Mouse (Mus musculus) ovary, postnatal 14 days (tissue): Measurements from ENCODE around the gene Nucb1.
"Not testable (repeated sequence)": the region's sequence is repeated elsewhere in the genome, so short reads cannot be mapped to it uniquely, and the experiment has no call there.

ENCODE experiments used
- DNase-seq: peaks from one replicate; pipeline ENCODE4 v3.0.0; 2022; ENCODE audit warnings: low spot score

The Nucb1 gene

DNA sequence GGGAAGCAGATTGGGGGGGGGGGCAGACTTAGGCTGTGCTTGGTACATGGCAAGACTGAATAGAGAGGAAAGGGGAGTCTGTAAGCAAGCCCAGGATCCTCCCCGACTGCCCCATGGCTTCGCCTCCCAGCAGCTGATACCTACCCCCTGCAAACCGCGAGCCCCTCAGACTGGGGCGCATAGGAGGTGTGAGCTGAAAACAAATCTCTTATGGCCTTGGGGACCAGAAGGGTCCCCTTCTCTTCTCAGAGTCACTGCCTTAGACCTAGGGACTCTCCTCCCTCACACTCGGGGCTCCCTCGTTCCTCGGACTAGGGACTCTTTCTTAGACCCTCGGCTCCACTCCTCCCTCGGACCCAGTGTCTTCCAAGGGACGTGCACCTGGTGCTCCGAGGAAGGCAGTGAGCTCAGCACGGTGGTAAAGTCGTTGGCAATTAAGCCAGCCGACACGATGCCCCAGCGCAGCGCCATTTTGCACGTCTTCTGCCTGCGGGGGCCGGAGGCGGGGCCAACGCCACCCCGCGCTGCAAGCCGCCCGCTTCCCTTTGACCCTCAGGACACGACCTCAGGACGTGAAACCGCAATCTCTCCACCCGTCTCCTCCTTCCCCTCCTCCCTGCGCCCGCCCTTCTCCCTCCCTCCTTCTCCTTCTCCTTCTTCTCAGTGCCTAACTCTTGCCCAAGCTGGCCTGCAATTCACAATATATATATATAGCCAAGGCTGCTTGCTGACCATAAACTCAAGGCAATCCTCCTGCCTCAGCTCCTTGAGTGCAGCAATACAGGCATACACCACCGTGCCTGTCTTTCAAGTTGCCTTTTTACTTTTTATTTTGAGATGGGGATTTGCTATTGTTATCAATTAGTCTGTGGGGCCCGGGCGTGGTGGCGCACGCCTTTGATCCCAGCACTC is 21.7 kb downstream of the Nucb1 start, which contains the start of gene Dhdh:
Dhdh (minus strand) TSS at position 513 of the 912 bp plus-strand sequence.
- DNase-seq: peak; percentile 56

DNA sequence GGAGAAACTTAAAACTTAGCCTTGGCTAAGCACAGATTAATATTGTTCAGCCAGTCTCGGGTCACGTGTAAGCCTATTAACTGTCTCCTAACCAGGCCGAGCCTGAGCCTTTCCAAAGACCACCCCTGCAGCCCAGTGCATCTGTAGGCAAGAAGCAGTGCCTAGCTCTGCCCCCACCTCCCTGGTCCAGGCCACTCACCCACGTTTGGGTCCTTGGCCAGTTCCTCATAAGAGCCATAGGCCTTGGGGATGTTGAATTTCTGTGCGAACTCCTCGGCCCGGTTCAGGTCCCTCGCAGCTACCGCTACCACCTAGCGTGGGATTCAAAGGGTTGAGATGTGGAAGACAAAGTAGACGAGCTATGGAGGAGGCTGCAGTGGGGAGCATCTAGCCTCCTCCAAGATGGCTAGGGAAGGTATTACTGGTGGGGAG is 22.3 kb downstream of the Nucb1 start:
- DNase-seq: no peak

GRCm38 (mm10) chr7:45486761-45487415 is 23.3 kb downstream of the Nucb1 start, which contains the start of gene Gm45808:
Gene Gm45808 (minus strand): TSS chr7:45486811.
- DNase-seq: no peak

GRCm38 (mm10) chr7:45486158-45486557 is 24.0 kb downstream of the Nucb1 start:
- no peak for DNase-seq

- not testable (repeated sequence) for DNase-seq
These were observed 25.2 kb downstream of the Nucb1 start for GRCm38 (mm10) chr7:45484985-45485384.

GRCm38 (mm10) chr7:45482166-45482565 is 28.0 kb downstream of the Nucb1 start:
- DNase-seq: no peak

DNA sequence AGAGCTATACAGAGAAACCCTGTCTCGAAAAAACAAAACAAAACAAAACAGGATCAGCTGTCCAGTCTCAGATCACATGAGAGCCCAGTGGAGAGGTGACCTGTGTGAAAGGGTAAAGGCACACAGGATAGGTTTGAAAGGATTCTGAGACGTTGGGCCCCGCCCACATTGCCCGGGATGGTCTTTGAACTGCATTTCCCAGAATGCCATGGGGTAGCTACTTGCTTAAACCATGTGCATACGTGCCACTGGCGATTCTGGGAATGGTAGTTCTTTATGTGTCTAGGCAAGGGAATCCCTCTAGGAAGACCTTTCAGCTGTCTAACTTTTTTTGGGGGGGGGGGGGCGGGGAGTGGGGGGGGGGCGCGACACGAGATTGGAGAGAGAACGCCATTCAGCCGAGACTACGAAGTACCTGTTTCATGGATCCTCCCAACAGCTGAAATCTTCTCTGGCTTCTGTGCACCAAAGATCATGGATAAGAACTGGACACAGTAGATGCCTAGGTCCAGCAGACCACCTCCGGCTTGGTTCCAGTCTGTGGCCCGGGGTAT is 28.8 kb downstream of the Nucb1 start, which contains the start of gene Tulp2:
Tulp2 (plus strand) TSS at position 504 of the 554 bp plus-strand sequence.
- DNase-seq: no peak

GRCm38 (mm10) chr7:45480310-45480709 is 29.9 kb downstream of the Nucb1 start:
- not testable (repeated sequence) for DNase-seq

GRCm38 (mm10) chr7:45478774-45479173 is 31.4 kb downstream of the Nucb1 start:
- no peak for DNase-seq

GRCm38 (mm10) chr7:45477003-45477402 is 33.2 kb downstream of the Nucb1 start:
- DNase-seq: no peak

- DNase-seq: no peak
These were observed 33.8 kb downstream of the Nucb1 start for GRCm38 (mm10) chr7:45476453-45476852.

- DNase-seq: no peak
These were observed 34.8 kb downstream of the Nucb1 start for GRCm38 (mm10) chr7:45475291-45475969.

- peak; percentile 65 for DNase-seq
These were observed 39.3 kb downstream of the Nucb1 start for GRCm38 (mm10) chr7:45470869-45471268.

DNA sequence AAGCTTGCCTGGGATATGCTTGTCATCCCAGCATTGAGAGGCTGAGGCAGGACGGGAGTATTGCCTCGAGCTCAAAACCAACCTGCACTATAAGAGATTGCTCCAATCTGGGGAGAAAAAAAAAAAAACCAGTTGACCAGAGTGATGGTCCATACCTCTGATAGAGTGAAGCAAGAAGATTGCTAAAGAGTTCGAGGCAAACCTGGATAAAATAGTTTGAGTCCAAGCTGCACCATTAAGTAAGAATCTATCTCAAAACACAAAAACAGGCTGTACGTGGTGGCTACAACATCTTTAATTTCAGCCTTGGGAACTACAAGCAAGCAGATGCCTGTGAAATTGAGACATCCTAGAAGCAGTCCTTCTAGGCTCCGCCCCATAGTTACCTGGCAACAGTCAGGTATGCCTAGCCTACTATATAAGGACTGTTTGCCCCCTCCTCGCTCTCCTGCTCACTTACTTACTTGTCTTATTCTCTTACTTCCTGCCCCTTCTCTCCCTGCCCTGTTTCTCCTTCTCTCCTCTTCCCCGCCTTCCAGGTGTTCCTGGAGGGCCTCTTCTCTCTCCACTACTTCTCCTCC is 43.0 kb downstream of the Nucb1 start:
- DNase-seq: no peak

GRCm38 (mm10) chr7:45466283-45467089 is 43.7 kb downstream of the Nucb1 start, which contains the start of gene Bax:
Gene Bax (minus strand): TSS chr7:45466898.
- DNase-seq: peak; percentile 91

DNA sequence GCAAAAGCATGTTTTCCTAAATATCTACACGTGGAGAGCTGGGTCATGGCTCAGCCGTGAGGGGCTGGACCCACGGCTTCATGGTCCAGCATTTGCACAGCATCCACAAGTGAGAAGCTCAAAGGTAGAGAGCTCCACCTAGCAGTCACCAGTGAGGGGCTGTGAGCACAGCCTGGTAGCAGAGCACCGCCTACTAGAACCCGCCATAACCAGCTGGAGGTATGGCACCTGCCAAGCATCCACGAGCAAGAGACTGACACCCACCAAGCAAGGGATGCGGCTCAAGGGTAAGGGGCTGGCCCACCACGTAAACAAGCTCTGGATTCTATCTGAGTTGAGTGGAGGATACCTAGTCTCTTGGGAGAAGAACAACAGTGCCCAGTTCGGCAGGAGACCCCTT is 44.7 kb downstream of the Nucb1 start:
- DNase-seq: no peak

DNA sequence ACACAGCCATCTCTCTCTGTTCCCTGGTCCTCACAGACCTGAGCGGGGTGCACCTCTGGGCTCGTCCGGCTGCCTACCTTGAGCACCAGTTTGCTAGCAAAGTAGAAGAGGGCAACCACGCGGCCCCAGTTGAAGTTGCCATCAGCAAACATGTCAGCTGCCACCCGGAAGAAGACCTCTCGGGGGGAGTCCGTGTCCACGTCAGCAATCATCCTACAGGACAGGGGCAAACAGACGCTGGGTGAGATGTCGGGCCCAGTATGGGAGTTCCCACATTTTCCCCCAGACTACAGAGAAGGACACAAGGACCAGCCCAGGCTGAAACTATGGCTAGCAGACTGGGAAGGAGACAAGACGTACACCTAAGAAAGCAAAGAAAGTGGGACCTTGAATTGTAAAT is 45.1 kb downstream of the Nucb1 start:
- DNase-seq: no peak

DNA sequence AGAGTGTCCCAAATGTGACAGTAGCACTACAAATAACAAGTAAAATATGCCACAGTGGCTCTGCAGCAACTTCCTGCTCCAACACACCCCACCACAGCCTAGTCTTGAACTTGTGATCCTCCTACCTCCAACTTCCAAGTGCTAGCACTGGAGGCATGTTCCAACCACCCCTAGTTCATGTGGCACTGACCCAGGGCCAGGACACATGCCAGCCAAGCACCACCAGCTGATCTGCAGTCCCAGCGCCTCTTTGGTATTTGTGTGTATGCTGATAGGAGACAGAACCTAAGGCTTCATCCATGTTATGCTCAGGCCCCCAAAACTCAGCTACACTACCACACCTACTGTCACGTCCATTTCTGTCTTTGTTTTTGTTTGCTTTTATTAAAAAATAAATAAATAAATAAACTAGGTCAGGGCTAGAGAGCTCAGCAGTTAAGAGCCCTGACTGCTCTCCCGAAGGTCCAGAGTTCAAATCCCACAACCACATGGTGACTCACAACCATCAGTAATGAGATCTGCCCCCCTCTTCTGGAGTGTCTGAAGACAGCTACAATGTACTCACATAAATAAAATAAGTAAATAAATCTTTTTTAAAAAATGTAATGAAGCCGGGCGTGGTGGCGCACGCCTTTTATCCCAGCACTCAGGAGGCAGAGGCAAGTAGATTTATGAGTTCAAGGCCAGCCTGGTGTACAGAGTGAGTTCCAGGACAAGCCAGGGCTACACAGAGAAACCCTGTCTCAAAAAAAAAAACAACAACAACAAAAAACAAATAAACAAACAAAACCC is 46.0 kb downstream of the Nucb1 start:
- DNase-seq: no peak

GRCm38 (mm10) chr7:45462868-45463267 is 47.3 kb downstream of the Nucb1 start:
- DNase-seq: not testable (repeated sequence)

GRCm38 (mm10) chr7:45462325-45462724 is 47.9 kb downstream of the Nucb1 start:
- no peak for DNase-seq
